Mouse (Mus musculus) kidney, adult 8-10 months (tissue): ENCODE measurements around the gene Atoh8.

ENCODE experiments used
- DNase-seq, 2 experiments: peaks; one replicate each; pipeline ENCODE4 v3.0.0; 2022

Atoh8 gene

GRCm38 (mm10) chr6:72235098-72235806 lies at the start of gene Atoh8:
Atoh8 (minus strand) TSS chr6:72235577.
- DNase-seq = peak; percentile 30 to 41

GRCm38 (mm10) chr6:72283914-72284313 lies 48.5 kb upstream of the Atoh8 start:
- peak; percentile 26 to 48 for DNase-seq

DNA sequence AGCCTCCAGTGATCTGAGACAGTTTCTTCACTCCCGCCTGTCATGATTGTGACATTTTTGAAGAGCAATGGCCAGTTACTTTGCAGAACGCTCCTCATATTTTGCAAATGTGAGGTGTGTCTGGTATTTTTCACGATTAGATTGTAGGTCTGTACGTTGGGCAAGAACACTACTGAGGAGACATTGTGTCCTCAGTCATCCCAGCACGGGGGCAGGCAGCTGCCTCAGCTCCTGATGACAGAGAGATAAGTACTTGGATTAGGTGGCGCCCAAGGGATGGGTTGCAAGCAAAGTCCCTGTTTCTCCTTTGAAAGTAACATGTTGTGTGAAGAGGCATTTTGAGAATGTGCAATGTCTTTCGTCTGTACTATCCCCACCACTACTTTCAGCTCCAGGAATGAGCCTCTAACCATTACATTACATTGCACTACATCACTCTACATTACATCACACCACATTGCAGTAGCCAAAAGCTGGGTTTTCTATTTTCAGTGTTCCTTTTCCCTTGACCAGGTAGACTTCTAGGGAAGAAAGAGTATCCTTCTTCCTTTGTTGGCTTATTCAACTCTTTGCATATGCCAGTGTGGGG lies 45.1 kb upstream of the Atoh8 start:
- DNase-seq = no peak

DNA sequence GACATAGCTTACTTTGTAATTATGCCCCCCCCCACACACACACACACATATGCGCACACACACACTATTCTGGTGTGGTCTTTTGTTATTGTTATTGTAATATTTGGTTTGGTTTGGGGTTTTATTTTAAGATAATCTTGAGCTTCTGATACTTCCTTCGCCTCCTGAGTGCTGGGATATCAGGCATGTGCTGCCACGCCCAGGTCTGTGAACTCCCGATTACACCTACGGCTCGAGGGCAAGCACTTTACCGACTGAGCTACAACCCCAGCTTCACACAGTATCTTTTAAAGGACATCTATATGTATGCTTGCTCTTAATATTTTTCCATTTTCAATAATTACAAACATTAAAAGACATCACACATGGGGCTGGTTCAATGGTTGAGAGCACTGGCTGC lies 44.1 kb upstream of the Atoh8 start:
- DNase-seq = no peak

DNA sequence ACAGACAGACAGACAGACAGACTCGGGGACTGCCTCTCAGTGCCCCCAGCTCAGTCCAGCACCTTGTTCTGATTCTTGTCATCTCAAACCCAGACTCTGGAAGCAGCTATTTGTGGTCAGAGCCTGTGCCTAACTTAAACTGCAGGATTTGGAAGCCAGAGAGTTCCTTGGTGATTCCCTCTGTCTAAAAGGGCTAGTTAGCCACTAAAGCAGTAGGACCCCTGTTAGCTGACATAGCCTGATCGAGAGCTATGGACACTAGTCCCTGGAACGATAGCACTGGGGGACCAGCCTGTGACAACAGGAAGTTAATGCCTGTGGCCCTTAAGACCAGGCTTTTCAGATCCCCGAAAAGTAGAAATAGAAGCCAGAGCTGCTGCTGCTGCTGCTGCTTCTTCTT lies 43.5 kb upstream of the Atoh8 start:
- DNase-seq = no peak

- DNase-seq = peak; percentile 41 to 49
These were observed 42.3 kb upstream of the Atoh8 start for GRCm38 (mm10) chr6:72277508-72278166.

- DNase-seq = no peak
These were observed 41.6 kb upstream of the Atoh8 start for GRCm38 (mm10) chr6:72276972-72277441.

- DNase-seq = no peak
These were observed 40.8 kb upstream of the Atoh8 start for GRCm38 (mm10) chr6:72276141-72276540.

DNA sequence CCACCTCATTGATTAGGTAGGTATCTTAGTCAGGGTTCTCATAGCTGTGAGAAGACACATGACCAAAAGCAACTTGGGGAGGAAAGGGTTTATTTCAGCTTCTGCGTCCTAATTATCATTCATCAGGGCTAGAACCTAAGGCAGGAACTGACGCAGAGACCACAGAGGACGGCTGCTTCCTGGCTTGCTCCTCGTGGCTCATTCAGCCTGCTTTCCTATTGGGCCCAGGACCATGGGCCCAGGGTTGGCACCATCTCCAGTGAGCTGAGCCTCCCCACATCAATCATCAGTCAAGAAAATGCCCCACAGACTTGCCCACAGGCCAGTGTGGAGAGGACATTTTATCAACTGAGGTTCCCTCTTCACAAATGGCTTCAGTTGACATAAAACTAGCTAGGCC lies 40.1 kb upstream of the Atoh8 start:
- no peak for DNase-seq

GRCm38 (mm10) chr6:72273153-72273552 lies 37.8 kb upstream of the Atoh8 start:
- DNase-seq = no peak

- DNase-seq = no peak
These were observed 36.9 kb upstream of the Atoh8 start for GRCm38 (mm10) chr6:72272161-72272696.

- no peak for DNase-seq
These were observed 35.7 kb upstream of the Atoh8 start for GRCm38 (mm10) chr6:72270952-72271519.

GRCm38 (mm10) chr6:72270258-72270657 lies 34.9 kb upstream of the Atoh8 start:
- DNase-seq = no peak

DNA sequence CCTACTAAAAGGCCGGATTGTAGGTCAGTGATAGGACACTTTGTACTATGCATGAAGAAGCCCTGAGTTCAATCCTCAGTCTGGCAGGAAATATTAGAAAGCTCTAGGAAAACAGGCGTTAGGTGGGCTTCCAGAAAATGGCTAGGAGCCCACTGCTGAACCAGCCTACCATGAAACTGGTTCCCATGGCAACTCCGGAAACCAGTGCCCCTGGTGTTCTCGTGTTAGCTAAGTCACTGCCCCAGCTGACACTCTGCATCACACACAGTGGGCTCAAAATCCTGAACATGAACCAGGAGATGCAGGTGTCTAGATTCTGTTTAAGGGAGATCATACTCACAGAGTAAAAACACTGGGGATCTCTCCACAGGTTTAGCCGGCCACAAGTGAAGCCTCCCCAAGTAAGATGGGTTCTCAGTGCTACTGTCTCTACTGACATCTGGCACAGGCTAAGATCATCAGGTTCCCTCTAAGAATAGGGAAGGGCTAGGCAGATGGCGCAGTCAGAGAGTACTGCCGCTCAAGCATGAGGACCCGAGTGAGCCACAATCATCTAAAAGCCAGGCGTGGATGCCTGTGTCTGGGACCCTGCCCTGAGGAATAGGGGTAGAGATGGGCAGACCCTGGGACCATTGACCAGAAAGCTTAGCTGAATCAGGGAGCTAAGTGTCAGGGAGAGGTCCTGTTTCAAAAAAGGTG lies 32.9 kb upstream of the Atoh8 start:
- no peak for DNase-seq

- DNase-seq = peak in 1 of 2 experiments; percentile 31
These were observed 30.3 kb upstream of the Atoh8 start for GRCm38 (mm10) chr6:72265664-72266063.

DNA sequence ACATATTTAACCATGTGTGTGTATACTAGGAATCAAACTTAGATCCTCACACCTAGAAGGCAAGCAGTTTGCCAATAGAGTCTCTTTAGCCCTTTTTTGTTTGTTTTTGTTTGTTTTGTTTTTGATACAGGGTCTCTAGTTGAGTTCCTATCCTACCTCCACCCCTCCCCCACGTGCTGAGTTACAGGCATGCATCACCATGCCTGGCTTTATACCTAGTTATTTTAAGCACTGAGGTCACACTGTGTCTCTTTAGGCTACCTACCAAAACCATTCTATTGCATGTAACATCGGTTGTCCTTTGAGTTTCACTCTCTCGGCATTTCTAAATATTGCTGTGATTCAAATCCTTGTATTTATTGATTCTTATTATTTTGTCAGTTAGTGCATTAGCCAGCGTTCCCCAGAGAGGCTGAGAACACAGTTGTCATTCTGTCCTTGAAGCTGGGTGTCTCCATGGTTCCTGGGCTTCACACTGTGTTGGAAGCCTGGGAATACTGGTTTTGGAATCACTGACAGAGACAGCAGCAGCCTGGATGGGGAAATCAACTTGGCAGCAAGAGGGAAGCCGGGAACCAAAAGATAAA lies 28.4 kb upstream of the Atoh8 start:
- DNase-seq = no peak

- DNase-seq = no peak
These were observed 26.4 kb upstream of the Atoh8 start for GRCm38 (mm10) chr6:72261683-72262320.

- peak; percentile 72 to 89 for DNase-seq
These were observed 25.8 kb upstream of the Atoh8 start for GRCm38 (mm10) chr6:72260981-72261682.

GRCm38 (mm10) chr6:72259474-72259873 lies 24.1 kb upstream of the Atoh8 start:
- DNase-seq = peak; percentile 53 to 62

GRCm38 (mm10) chr6:72255294-72255693 lies 19.9 kb upstream of the Atoh8 start:
- DNase-seq = no peak

- DNase-seq = no peak
These were observed 19.3 kb upstream of the Atoh8 start for GRCm38 (mm10) chr6:72254588-72255075.
